Mouse (Mus musculus) heart, embryonic 14.5 days (tissue): ENCODE measurements around the gene Mllt3. TPM values are rescaled to one million over a fixed set of nuclear protein-coding genes. Genes with fewer than 3 reads are reported as not detected.
A peak's percentile ranks its signal among the peaks of the same experiment; 100 is the strongest.
"Not testable (repeated sequence)": the region's sequence is repeated elsewhere in the genome, so short reads cannot be mapped to it uniquely, and the experiment has no call there.

Source experiments
- ATAC-seq: fragments of 200-750 bp; cut with Nextera tagmentation; 2 replicates; pipeline ENCODE4 v1.8.0; 2017; ENCODE audit warnings: low read depth, moderate TSS enrichment; ENCODE audit not compliant: insufficient number of reproducible peaks, insufficient read depth, low FRiP score
- H3K27ac ChIP-seq, 2 experiments: fragments of 200-500 bp in 1 of 2; fragments of 300-500 bp in 1 of 2; sonication (generic) in 1 of 2; replicated peaks in 1 of 2; 2 replicates each; pipeline ENCODE4 v1.5.1; 2012 to 2014; ENCODE audit warnings: low read depth in 2 of 2, low read length in 2 of 2, control low read depth in 1 of 2, mild to moderate bottlenecking in 1 of 2, mixed read lengths in 1 of 2; ENCODE audit not compliant: control insufficient read depth in 1 of 2, insufficient read depth in 1 of 2
- H3K27me3 ChIP-seq: fragments of 300-500 bp; sonication (generic); 2 replicates; pipeline ENCODE4 v1.6.1; 2014; ENCODE audit warnings: mild to moderate bottlenecking, low read length, control low read depth; ENCODE audit not compliant: control insufficient read depth, insufficient read depth
- H3K36me3 ChIP-seq: fragments of 300-500 bp; sonication (generic); 2 replicates; pipeline ENCODE4 v1.6.1; 2014; ENCODE audit warnings: mild to moderate bottlenecking, control low read depth, low read length, mixed read lengths; ENCODE audit not compliant: control insufficient read depth, insufficient read depth
- H3K4me1 ChIP-seq, 2 experiments: fragments of 200-500 bp in 1 of 2; fragments of 300-500 bp in 1 of 2; sonication (generic) in 1 of 2; 2 replicates each; pipeline ENCODE4 v1.6.1; 2012 to 2014; ENCODE audit warnings: low read length in 2 of 2, control low read depth in 1 of 2, mixed read lengths in 1 of 2; ENCODE audit not compliant: control insufficient read depth in 2 of 2, insufficient read depth in 2 of 2
- H3K4me2 ChIP-seq: fragments of 300-500 bp; sonication (generic); 2 replicates; pipeline ENCODE4 v1.6.1; 2014; ENCODE audit warnings: mild to moderate bottlenecking, low read length
- H3K4me3 ChIP-seq, 2 experiments: fragments of 200-500 bp in 1 of 2; fragments of 300-500 bp in 1 of 2; sonication (generic) in 1 of 2; 2 replicates each; pipeline ENCODE4 v1.5.1; 2012 to 2014; ENCODE audit warnings: low read length in 2 of 2, mild to moderate bottlenecking in 2 of 2, control low read depth in 1 of 2, low read depth in 1 of 2, moderate library complexity in 1 of 2; ENCODE audit not compliant: control insufficient read depth in 1 of 2, insufficient read depth in 1 of 2
- H3K9ac ChIP-seq: fragments of 300-500 bp; sonication (generic); 2 replicates; pipeline ENCODE4 v1.6.1; 2014; ENCODE audit warnings: mild to moderate bottlenecking, low read length
- H3K9me3 ChIP-seq: fragments of 300-500 bp; sonication (generic); 2 replicates; pipeline ENCODE4 v1.6.1; 2016; ENCODE audit warnings: low read length, control low read depth; ENCODE audit not compliant: control insufficient read depth
- WGBS: fragments of 180-500 bp; shearing (Covaris S2); extraction: QIAGEN DNeasy Blood & Tissue Kit; methylation state at CpG from one replicate; pipeline ENCODE4 v1.1.7; 2014; 5-methylcytosine and 5-hydroxymethylcytosine counted together
- polyA plus RNA-seq: library from polyadenylated mRNA; unstranded; fragments of >200 nt; fragmentation: Nextera tagmentation; extraction: Ambion mirVana; gene quantifications from 2 replicates; pipeline ENCODE4 v1.2.1, GENCODE M21; 2014

Mllt3 gene
- polyA plus RNA-seq, 1 experiment from 2014 or later: 33.0 TPM

DNA sequence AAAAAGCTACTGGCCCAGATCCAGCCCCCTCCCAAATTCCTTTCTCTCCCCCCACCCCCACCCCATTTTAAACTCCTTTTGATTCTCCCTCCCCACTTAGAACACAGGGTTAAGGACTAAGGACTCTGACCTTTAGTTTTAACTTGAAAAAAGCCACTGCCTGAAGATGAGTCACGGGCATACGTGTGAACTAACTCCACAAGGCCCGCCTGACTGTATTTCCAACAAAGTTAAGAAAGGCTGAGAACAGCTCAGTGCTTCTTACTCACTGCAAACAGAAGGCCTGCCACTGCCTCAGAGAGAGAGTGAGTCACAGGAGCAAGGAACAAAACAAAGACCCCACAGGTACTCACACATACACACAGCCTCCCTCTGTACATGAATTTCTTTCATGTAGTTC, 48.6 kb downstream of the Mllt3 start:
- H3K4me1 ChIP-seq: peaks cover 12 to 36% of the 10 kb centered on the region in 2 experiments
- peak overlapping the region in 1 of 2 experiments; percentile 58; a peak in 1 of 4 replicates for H3K27ac ChIP-seq
- H3K9ac ChIP-seq: no peak overlapping the region
- H3K9me3 ChIP-seq: no peaks in the 10 kb centered on the region
- ATAC-seq: no peak
- no peak overlapping the region for H3K4me2 ChIP-seq
- no peaks in the 10 kb centered on the region for H3K36me3 ChIP-seq
- no peak overlapping the region for H3K4me3 ChIP-seq
- WGBS: 27% methylated on average over 3 of the region's 3 CpGs
- H3K27me3 ChIP-seq: no peaks in the 10 kb centered on the region

DNA sequence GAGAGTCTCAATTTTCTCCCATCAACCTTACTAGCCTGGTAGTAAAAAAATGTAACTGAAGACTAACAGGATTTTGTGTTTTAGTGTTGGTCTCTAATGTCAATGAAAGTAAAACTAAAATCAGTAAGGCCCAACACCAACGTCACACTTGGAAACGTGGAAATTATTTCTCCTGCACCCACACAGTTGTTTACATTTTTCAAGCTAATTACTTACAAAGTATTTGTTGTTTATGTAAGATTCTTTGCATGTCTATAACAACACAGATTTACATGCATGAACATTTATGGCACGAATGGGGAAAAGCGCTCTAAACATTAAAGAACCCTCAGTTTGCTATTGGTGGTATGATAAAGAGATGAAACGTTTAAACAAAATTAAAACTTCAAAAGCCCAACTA, 49.1 kb downstream of the Mllt3 start:
- ATAC-seq: no peak
- WGBS: 75% methylated on average over 5 of the region's 5 CpGs
- no peak overlapping the region for H3K27ac ChIP-seq
- no peak overlapping the region for H3K9ac ChIP-seq
- no peak overlapping the region; the same call in 1 of the 2 replicates for H3K4me2 ChIP-seq
- no peak overlapping the region for H3K4me3 ChIP-seq
- no peaks in the 10 kb centered on the region for H3K27me3 ChIP-seq
- peaks cover 10 to 31% of the 10 kb centered on the region in 2 experiments for H3K4me1 ChIP-seq
- no peaks in the 10 kb centered on the region for H3K36me3 ChIP-seq
- H3K9me3 ChIP-seq: no peaks in the 10 kb centered on the region

DNA sequence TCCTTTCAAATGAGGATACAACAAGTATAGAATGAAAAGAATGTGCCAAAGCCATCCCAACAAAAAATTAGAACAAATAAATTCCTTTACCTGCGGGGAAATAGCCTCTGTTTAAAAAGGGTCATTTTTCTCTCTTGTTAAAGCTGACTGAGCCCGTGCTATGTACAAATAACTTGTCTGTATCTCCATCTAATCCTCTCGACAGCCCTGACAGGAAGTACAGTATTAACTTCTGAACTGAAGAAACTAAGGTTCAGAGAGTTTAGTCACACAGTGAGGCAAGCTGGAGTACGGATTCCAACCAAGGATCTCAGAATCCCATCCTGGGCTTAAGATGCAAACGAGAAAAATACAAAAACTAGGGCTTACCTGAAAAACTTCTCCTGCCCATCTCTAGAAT, 50.6 kb downstream of the Mllt3 start:
- Histone ChIP-seq H3K4me1 (peaks cover 8 to 31% of the 10 kb centered on the region in 2 experiments), H3K9ac (no peak overlapping the region), H3K27me3 (no peaks in the 10 kb centered on the region), H3K36me3 (no peaks in the 10 kb centered on the region), H3K4me3 (no peak overlapping the region), H3K9me3 (no peaks in the 10 kb centered on the region), H3K27ac (0 out of 4 replicates have a peak overlapping the region, but pooled peaks of 1 of the 2 experiments have one; percentile 30), H3K4me2 (no peak overlapping the region)
- ATAC-seq: no peak
- 79% methylated on average over 5 of the region's 5 CpGs for WGBS

DNA sequence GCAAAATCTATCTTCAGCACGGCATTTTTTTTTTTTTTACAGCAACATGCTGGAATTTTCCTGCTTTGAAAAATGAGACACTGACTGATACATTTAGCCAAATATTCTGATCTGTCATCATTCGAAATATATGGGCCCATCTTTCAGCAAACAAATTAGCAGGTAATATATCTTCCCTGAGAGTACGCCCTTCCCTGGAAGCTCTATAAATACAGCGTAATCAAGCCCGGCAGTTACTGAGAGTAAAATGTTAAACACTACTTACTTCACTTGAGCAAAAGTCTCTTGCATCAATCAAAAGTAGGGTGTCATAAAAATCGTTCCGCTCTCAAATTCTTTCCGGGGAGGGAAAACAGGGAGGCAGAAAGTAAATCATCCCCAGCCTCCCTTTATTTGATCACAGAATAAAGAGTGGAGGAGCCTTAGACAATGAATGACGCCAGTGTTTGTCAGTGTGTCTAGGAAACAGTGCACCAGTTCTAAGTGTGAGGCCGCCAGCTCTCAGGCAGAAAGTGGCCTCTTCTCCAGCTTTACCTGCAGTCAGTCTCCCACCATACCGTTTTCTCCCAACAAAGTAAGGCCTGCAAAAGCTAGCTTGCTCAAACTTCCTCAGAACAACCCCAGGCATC, 55.2 kb downstream of the Mllt3 start:
- Histone ChIP-seq H3K36me3 (no peaks in the 10 kb centered on the region), H3K4me2 (no peak overlapping the region), H3K4me1 (peaks cover 2 to 19% of the 10 kb centered on the region in 2 experiments; a peak in 3 of 4 replicates), H3K9ac (no peak overlapping the region), H3K4me3 (no peak overlapping the region), H3K27ac (no peak overlapping the region), H3K27me3 (no peaks in the 10 kb centered on the region), H3K9me3 (no peaks in the 10 kb centered on the region)
- 58% methylated on average over 11 of the region's 11 CpGs for WGBS
- ATAC-seq: no peak

DNA sequence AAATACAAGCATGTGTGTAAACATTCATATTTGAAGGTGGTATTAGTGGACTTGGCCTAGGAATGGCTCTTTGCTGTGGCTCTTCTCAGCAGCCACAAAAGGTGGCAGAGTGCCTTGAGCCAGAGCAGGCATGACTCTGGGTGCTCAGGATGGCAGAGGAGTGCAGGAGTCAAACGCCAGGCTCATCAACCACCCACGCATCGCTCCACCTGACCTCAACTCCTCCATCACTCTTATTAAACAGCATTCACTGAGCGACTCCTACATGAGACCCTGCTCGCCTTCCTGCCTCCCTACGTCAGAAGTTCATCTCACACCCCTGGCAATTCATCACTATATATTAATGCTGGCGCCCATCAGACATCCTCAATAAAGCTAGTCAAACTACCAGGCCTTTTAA, 67.3 kb downstream of the Mllt3 start:
- Histone ChIP-seq H3K27me3 (no peaks in the 10 kb centered on the region), H3K4me3 (no peak overlapping the region), H3K36me3 (no peaks in the 10 kb centered on the region), H3K27ac (no peak overlapping the region), H3K9me3 (no peaks in the 10 kb centered on the region), H3K4me1 (peaks cover 0 to 8% of the 10 kb centered on the region in 2 experiments; a peak in 2 of 4 replicates), H3K9ac (no peak overlapping the region), H3K4me2 (no peak overlapping the region)
- whole genome bisulfite sequencing: 76% methylated on average over 7 of the region's 7 CpGs
- ATAC-seq: no peak

GRCm38 (mm10) chr4:87964890-87965289, 68.3 kb downstream of the Mllt3 start:
- H3K4me1 ChIP-seq, H3K27ac ChIP-seq, H3K4me3 ChIP-seq, H3K27me3 ChIP-seq, H3K36me3 ChIP-seq, H3K9ac ChIP-seq, H3K4me2 ChIP-seq, H3K9me3 ChIP-seq, ATAC-seq: not testable (repeated sequence)
- WGBS: 92% methylated on average over 1 of the region's 2 CpGs

DNA sequence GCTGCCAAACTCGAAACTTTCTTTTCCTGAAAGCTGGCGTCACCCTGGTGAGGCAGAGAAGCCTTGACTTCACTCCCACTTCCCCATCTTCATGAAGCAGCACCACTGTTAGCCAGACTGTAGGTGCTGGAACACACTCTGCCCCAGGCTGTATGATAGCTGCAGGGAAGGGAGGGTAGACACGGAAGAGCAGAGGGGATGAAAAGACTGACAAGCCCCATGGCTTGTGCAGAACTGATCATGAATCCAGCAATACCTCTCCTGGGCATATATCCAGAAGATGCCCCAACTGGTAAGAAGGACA, 69.4 kb downstream of the Mllt3 start:
- H3K4me3 ChIP-seq: no peak overlapping the region
- no peaks in the 10 kb centered on the region for H3K27me3 ChIP-seq
- H3K4me1 ChIP-seq: peaks cover 0 to 4% of the 10 kb centered on the region in 2 experiments; a peak in 2 of 4 replicates
- no peaks in the 10 kb centered on the region for H3K36me3 ChIP-seq
- H3K9me3 ChIP-seq: no peaks in the 10 kb centered on the region
- H3K9ac ChIP-seq: no peak overlapping the region
- 77% methylated on average over 3 of the region's 3 CpGs for WGBS
- no peak overlapping the region for H3K4me2 ChIP-seq
- ATAC-seq: no peak
- H3K27ac ChIP-seq: no peak overlapping the region
